Mouse (Mus musculus) neural tube, embryonic 14.5 days (tissue): ENCODE data around the gene Arid5b. TPM values are rescaled to one million over a fixed set of nuclear protein-coding genes. Genes with fewer than 3 reads are reported as not detected.
"Not testable (repeated sequence)": the region's sequence is repeated elsewhere in the genome, so short reads cannot be mapped to it uniquely, and the experiment has no call there.

Source experiments
- ATAC-seq: fragments of 200-750 bp; cut with Nextera tagmentation; 2 replicates; pipeline ENCODE4 v1.8.0; 2017; ENCODE audit warnings: low read depth, mild to moderate bottlenecking, moderate TSS enrichment, moderate library complexity
- H3K27ac ChIP-seq: fragments of 300-500 bp; sonication (generic); 2 replicates; pipeline ENCODE4 v1.5.1; 2014; ENCODE audit warnings: low read depth, mild to moderate bottlenecking, control low read depth, low read length, moderate library complexity, mixed read lengths
- H3K27me3 ChIP-seq: fragments of 300-500 bp; sonication (generic); 2 replicates; pipeline ENCODE4 v1.6.1; 2014; ENCODE audit warnings: low read length; ENCODE audit not compliant: control insufficient read depth, insufficient read depth
- H3K36me3 ChIP-seq: fragments of 300-500 bp; sonication (generic); 2 replicates; pipeline ENCODE4 v1.6.1; 2014; ENCODE audit warnings: low read length, mixed read lengths; ENCODE audit not compliant: control insufficient read depth, insufficient read depth
- H3K4me1 ChIP-seq: fragments of 300-500 bp; sonication (generic); 2 replicates; pipeline ENCODE4 v1.6.1; 2014; ENCODE audit warnings: low read length; ENCODE audit not compliant: control insufficient read depth, insufficient read depth
- H3K4me2 ChIP-seq: fragments of 300-500 bp; sonication (generic); 2 replicates; pipeline ENCODE4 v1.6.1; 2014; ENCODE audit warnings: mild to moderate bottlenecking, low read depth, low read length, control low read depth
- H3K4me3 ChIP-seq: fragments of 300-500 bp; sonication (generic); 2 replicates; pipeline ENCODE4 v1.5.1; 2014; ENCODE audit warnings: low read depth, low read length, control low read depth, mixed read lengths
- H3K9ac ChIP-seq: fragments of 300-500 bp; sonication (generic); replicated peaks from 2 replicates; pipeline ENCODE4 v1.6.1; 2014; ENCODE audit warnings: low read depth, mild to moderate bottlenecking, control low read depth, low read length, mixed read lengths
- H3K9me3 ChIP-seq: fragments of 300-500 bp; sonication (generic); 2 replicates; pipeline ENCODE4 v1.6.1; 2016; ENCODE audit warnings: low read length; ENCODE audit not compliant: control insufficient read depth
- WGBS: fragments of 180-500 bp; shearing (Covaris S2); extraction: QIAGEN DNeasy Blood & Tissue Kit; methylation state at CpG from one replicate; pipeline ENCODE4 v1.1.7; 2014; 5-methylcytosine and 5-hydroxymethylcytosine counted together
- polyA plus RNA-seq: library from polyadenylated mRNA; unstranded; fragments of >200 nt; fragmentation: Nextera tagmentation; extraction: Ambion mirVana; gene quantifications from 2 replicates; pipeline ENCODE4 v1.2.1, GENCODE M21; 2014

Arid5b gene
- polyA plus RNA-seq, 1 experiment from 2014 or later = 26.2 TPM

DNA sequence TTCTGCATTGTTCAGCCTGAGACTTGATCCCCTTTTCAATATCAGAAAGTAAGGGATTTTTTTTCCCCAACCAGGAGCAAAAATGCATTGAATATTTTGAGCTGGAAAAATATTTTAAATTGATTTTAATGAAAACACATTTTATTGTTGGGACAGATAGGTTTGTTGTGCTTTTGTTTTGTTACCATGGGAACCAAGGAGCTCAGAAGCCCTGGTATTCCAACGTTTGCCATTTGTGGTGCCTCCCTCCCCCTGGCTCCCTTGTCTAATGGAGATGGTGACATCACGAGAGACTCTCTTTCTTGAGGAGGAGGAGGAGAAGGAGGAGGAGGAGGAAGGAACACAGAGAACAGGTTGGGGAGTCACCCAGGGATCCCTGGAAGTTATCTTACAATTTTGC, 174.1 kb downstream of the Arid5b start:
- 0 out of 2 replicates have a peak overlapping the region, but pooled peaks have one; percentile 55 for H3K27ac ChIP-seq
- no peaks in the 10 kb centered on the region for H3K36me3 ChIP-seq
- H3K4me1 ChIP-seq = peaks cover 21% of the 10 kb centered on the region
- no peaks in the 10 kb centered on the region for H3K27me3 ChIP-seq
- 13% methylated on average over 2 of the region's 2 CpGs for WGBS
- no peaks in the 10 kb centered on the region for H3K9me3 ChIP-seq
- no peak for ATAC-seq
- no peak overlapping the region for H3K4me2 ChIP-seq
- H3K4me3 ChIP-seq = no peak overlapping the region
- no peak overlapping the region for H3K9ac ChIP-seq

DNA sequence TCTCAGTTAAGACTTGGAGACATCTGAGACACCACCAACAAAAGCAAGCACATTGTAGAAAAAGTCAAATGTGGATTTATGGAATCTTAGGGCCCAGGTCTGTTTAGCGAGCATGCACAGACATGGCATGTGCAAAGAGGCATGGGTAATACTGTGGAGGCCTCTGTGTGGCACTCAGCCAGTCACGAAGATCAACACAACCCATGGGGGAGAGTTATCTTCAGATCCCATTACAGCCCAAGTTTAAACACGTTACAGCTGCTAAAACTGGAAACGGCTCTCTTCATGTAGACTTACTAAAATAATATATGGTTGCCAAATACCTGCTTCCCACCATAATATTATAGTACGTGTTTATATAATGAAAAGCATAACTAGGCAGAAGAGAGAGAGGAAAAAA, 174.6 kb downstream of the Arid5b start:
- no peaks in the 10 kb centered on the region for H3K27me3 ChIP-seq
- 53% methylated on average over 5 of the region's 5 CpGs for WGBS
- H3K4me1 ChIP-seq = peaks cover 21% of the 10 kb centered on the region
- H3K27ac ChIP-seq = no peak overlapping the region
- no peak overlapping the region for H3K9ac ChIP-seq
- H3K36me3 ChIP-seq = no peaks in the 10 kb centered on the region
- peak; percentile 41; the same call in 1 of the 2 replicates for ATAC-seq
- H3K4me2 ChIP-seq = no peak overlapping the region
- no peaks in the 10 kb centered on the region for H3K9me3 ChIP-seq
- no peak overlapping the region for H3K4me3 ChIP-seq

DNA sequence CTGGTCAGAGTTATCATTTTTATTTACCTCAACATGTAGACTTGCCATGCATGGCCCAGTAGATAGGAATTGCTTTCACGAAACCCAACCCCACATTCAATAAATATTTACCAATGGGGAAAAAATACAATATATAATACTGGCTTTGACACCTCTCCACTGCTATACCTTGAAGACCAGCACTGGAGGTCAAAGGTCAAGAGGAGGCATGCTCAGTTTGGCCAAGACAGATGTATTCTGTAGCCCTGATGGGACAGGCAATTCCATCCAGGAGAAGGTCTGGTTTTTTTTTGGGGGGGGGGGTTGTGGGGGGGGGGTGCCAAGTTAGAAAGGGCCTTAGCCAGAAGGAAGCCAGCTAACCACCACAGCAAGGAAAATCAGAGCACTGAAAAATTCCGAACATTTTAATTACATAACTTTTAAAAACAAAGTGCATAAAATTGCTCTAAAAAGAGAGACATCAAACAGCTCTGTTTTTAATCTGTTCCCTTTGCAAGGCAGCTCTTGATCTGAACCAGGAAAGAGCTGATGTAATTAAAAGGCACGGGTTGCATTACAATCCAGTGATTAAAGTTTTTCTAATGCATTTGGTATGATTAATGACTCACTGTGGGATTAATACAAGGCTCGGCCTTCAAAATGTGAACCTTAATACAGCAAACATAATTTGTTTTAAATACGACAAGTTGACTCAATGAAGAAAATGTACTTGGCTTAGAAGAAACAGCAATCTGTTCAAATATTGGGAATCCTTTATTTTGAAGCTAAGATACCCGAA, 175.3 kb downstream of the Arid5b start:
- WGBS = 75% methylated on average over 6 of the region's 6 CpGs
- Histone ChIP-seq H3K4me3 (no peak overlapping the region), H3K9ac (no peak overlapping the region), H3K9me3 (no peaks in the 10 kb centered on the region), H3K4me1 (peaks cover 21% of the 10 kb centered on the region), H3K27me3 (no peaks in the 10 kb centered on the region), H3K36me3 (no peaks in the 10 kb centered on the region; the same call in 1 of the 2 replicates), H3K27ac (no peak overlapping the region), H3K4me2 (no peak overlapping the region)
- no peak for ATAC-seq

DNA sequence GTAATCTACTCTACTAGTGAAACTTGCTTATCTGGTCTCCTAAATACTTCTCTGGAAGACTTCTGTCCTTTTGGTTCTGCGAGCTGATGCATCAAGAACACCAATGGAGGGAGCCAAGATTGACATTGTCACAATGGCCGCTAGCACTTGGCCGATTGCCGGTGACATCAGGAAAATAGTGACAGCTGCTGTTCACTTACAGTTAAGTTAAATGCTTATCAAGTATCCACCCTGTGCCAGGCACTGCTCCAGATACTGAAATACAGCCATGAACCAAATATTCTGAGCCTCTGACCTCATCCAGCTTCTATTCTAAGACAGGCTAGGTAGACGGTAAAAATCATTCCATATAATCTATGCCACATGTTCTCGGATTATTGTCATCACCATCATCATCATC, 176.0 kb downstream of the Arid5b start:
- ATAC-seq = no peak
- 96% methylated on average over 6 of the region's 6 CpGs for WGBS
- H3K27me3 ChIP-seq = no peaks in the 10 kb centered on the region

DNA sequence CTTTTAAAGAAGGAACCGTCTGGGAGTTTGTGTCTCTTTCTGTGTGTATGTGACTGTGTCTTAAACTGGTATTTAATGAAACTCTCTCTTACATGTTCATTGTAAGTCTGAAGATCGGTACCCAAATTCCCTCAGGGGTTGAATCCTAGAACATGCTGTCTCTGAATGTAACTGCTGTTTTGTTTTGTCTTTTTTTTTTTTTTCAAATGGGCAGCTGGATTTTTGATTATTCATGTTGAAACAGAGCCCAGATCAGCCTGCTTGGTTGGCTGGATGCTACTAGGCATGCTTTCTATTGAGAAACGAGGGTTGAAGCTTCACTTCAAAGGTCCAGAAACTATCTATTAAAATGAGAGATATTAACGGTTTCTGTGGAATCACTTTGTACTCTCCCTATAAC, 177.3 kb downstream of the Arid5b start:
- WGBS = 85% methylated on average over 4 of the region's 4 CpGs
- Histone ChIP-seq H3K4me2 (no peak overlapping the region), H3K9ac (no peak overlapping the region), H3K36me3 (peaks cover 10% of the 10 kb centered on the region), H3K9me3 (no peaks in the 10 kb centered on the region), H3K4me1 (peaks cover 8% of the 10 kb centered on the region; the same call in 1 of the 2 replicates), H3K4me3 (no peak overlapping the region), H3K27me3 (no peaks in the 10 kb centered on the region), H3K27ac (no peak overlapping the region)
- no peak for ATAC-seq

More for the DNA sequence above, 176.0 kb downstream of the Arid5b start:
- Histone ChIP-seq H3K4me2 (no peak overlapping the region), H3K4me3 (no peak overlapping the region), H3K9ac (no peak overlapping the region), H3K9me3 (no peaks in the 10 kb centered on the region), H3K36me3 (no peaks in the 10 kb centered on the region; the same call in 1 of the 2 replicates), H3K27ac (no peak overlapping the region), H3K4me1 (peaks cover 21% of the 10 kb centered on the region)

DNA sequence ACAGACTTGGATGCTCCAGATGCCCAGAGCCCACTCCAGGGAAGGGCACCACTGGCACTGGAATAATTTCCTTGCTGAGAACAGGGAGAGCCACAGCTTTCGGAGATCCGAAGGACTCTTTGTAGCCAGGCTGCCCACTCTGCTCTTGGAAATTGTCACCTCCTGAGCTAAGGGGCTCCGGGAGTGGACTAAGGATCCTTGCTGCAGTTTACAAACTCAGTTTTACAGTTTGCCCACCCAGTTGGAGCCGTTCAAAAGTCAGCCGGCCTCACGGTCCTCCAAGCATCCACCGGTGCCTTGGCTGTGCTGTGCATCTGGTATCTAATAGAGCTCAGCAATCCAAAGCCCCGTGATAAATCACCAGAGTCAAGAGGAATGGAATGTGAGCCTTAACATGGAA, 178.0 kb downstream of the Arid5b start:
- Histone ChIP-seq H3K27ac (no peak overlapping the region), H3K9ac (no peak overlapping the region), H3K4me2 (no peak overlapping the region), H3K9me3 (no peaks in the 10 kb centered on the region), H3K4me3 (no peak overlapping the region), H3K4me1 (peaks cover 4% of the 10 kb centered on the region; the same call in 1 of the 2 replicates), H3K36me3 (peaks cover 10% of the 10 kb centered on the region), H3K27me3 (no peaks in the 10 kb centered on the region)
- ATAC-seq = no peak
- WGBS = 86% methylated on average over 8 of the region's 8 CpGs

DNA sequence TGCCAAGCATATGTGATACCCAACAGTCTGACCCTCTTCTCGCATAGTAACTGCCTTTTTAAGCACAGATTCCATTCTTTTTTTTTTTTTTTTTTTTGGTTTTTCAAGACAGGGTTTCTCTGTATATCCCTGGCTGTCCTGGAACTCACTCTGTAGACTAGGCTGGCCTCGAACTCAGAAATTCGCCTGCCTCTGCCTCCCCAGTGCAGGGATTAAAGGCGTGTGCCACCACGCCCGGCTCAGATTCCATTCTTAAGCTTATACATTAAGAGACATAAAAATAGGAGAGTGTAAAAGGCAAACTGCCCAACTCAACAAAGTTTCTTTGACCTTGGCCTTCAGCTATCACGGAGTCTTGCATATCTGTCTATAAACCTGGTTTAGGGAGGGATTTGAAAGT, 178.7 kb downstream of the Arid5b start:
- H3K9me3 ChIP-seq, H3K4me1 ChIP-seq, H3K27ac ChIP-seq, H3K4me2 ChIP-seq, H3K27me3 ChIP-seq, H3K36me3 ChIP-seq, H3K9ac ChIP-seq, ATAC-seq, H3K4me3 ChIP-seq: not testable (repeated sequence)
- WGBS = 92% methylated on average over 7 of the region's 7 CpGs

DNA sequence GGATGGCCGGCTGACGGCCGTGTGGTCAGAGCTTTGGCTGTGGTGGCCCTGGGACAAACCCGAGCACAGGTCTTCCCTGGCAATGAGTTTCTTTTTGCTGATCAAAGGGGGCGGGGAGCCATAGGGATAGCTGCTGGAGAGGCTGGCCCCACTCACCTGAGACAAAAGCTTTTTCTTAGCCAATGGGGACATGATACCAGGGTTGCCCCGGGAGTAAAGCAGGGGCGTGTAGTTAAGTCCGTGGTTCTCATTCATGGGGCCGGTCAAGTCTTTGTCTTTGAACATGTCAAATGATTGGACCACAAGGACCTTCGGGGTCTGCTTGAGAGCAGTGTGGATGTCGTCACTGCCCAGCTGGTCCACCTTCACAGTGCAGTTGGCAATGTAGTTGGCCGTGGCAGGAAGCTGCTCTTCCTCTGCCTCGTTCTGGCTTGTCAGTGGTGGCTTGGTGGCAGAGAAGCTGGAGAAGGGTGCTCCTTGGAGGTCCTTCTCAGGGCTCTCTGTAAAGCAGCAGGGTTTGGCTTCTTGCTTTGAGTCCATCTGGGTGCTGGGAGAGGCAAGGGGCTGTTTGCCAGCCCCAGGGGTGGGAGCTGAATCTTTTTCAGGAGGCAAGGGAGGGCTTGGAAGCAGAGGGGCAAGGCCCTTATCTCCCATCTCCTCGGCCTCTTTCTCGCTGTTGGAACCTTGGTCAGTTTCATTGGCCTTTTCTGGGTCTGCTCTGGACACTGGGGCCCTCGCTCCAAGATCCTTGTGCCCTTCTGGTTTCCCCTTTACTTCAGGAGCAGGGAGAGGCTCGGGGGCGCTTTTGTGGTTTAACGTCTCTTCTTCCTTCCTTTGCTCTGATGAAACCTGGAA, 180.5 kb downstream of the Arid5b start:
- WGBS = 92% methylated on average over 19 of the region's 19 CpGs
- no peak for ATAC-seq
- H3K4me1 ChIP-seq = no peaks in the 10 kb centered on the region

DNA sequence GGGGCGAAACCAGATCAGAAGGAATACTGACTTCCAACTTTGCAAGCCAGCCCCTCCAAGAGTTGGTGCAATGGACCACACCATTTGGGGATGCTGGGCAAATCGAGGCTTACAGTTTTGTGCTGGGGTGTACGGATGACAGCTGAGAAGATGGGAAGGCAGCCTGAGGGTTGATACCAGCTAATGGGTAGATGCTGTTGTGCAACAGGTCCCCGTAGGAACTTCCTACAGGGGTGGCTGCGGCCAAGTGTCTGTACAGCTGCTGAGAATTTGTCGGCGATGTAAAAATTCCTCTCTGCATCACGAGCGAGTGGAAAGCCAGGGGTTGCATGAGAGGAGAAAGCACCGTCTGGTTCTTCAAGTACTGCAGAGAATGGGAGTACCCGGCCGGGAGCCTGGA, 182.1 kb downstream of the Arid5b start:
- Histone ChIP-seq H3K36me3 (peaks cover 10% of the 10 kb centered on the region), H3K27ac (no peak overlapping the region), H3K27me3 (no peaks in the 10 kb centered on the region), H3K9ac (no peak overlapping the region), H3K4me2 (no peak overlapping the region), H3K4me3 (no peak overlapping the region), H3K4me1 (no peaks in the 10 kb centered on the region), H3K9me3 (no peaks in the 10 kb centered on the region)
- ATAC-seq = no peak
- 97% methylated on average over 12 of the region's 12 CpGs for WGBS

More for the DNA sequence above, 180.5 kb downstream of the Arid5b start:
- Histone ChIP-seq H3K27ac (no peak overlapping the region), H3K4me3 (no peak overlapping the region), H3K4me2 (no peak overlapping the region), H3K9ac (no peak overlapping the region), H3K27me3 (no peaks in the 10 kb centered on the region), H3K36me3 (peaks cover 10% of the 10 kb centered on the region), H3K9me3 (no peaks in the 10 kb centered on the region)
